Mouse (Mus musculus) forebrain, embryonic 10.5 days (tissue): Measurements from ENCODE around the gene Hspbp1. TPM values are rescaled to one million over a fixed set of nuclear protein-coding genes. Genes with fewer than 3 reads are reported as not detected.

Experiments used
- DNase-seq: peaks from one replicate; pipeline ENCODE4 v3.0.0-alpha.2; 2017; ENCODE audit warnings: low spot score; ENCODE audit errors: extremely low spot score
- H3K27ac ChIP-seq: fragments of 300-500 bp; sonication (generic); 2 replicates; pipeline ENCODE4 v1.5.1; 2016; ENCODE audit warnings: mild to moderate bottlenecking
- H3K27me3 ChIP-seq: fragments of 300-500 bp; sonication (generic); 2 replicates; pipeline ENCODE4 v1.6.1; 2016; ENCODE audit warnings: mild to moderate bottlenecking; ENCODE audit not compliant: poor library complexity, severe bottlenecking
- H3K36me3 ChIP-seq: fragments of 300-500 bp; sonication (generic); replicated peaks from 2 replicates; pipeline ENCODE4 v1.6.1; 2016; ENCODE audit warnings: mild to moderate bottlenecking, moderate library complexity
- H3K4me1 ChIP-seq: fragments of 300-500 bp; sonication (generic); 2 replicates; pipeline ENCODE4 v1.6.1; 2016
- H3K4me3 ChIP-seq: fragments of 300-500 bp; sonication (generic); 2 replicates; pipeline ENCODE4 v1.5.1; 2016; ENCODE audit warnings: mild to moderate bottlenecking, moderate library complexity
- H3K9me3 ChIP-seq: fragments of 300-500 bp; sonication (generic); 2 replicates; pipeline ENCODE4 v1.6.1; 2016; ENCODE audit warnings: mild to moderate bottlenecking, moderate library complexity
- WGBS: fragments of 180-500 bp; shearing (Covaris S2); methylation state at CpG from one replicate; pipeline ENCODE4 v1.1.7; 2016; 5-methylcytosine and 5-hydroxymethylcytosine counted together
- polyA plus RNA-seq: library from polyadenylated mRNA; unstranded; fragments of >200 nt; fragmentation: Nextera tagmentation; extraction: Ambion mirVana; gene quantifications from 2 replicates; pipeline ENCODE4 v1.2.1, GENCODE M21; 2016

Gene Hspbp1
- polyA plus RNA-seq, 1 experiment from 2014 or later = 137 TPM

GRCm38 (mm10) chr7:4690951-4691653, 6.2 kb upstream of the Hspbp1 start:
- 5% methylated on average over 31 of the region's 35 CpGs for WGBS

GRCm38 (mm10) chr7:4690387-4690786, 5.5 kb upstream of the Hspbp1 start, which contains the start of gene Brsk1:
Gene Brsk1 (plus strand): TSS chr7:4690604.
- no peaks in the 10 kb centered on the region for H3K9me3 ChIP-seq
- no peaks in the 10 kb centered on the region for H3K27me3 ChIP-seq
- peak; percentile 94 for DNase-seq
- WGBS = 0% methylated on average over 10 of the region's 18 CpGs
- H3K36me3 ChIP-seq = peaks cover 31% of the 10 kb centered on the region
- peak within 1 kb of the TSS; percentile 100 for H3K27ac ChIP-seq
- peaks cover 30% of the 10 kb centered on the region for H3K4me1 ChIP-seq
- peak within 1 kb of the TSS; percentile 99 for H3K4me3 ChIP-seq

More at GRCm38 (mm10) chr7:4690951-4691653, 6.2 kb upstream of the Hspbp1 start:
- H3K4me3 ChIP-seq = peak overlapping the region; percentile 99
- no peaks in the 10 kb centered on the region for H3K9me3 ChIP-seq
- peak; percentile 34 for DNase-seq
- no peaks in the 10 kb centered on the region for H3K27me3 ChIP-seq
- peak overlapping the region; percentile 100 for H3K27ac ChIP-seq
- peaks cover 30% of the 10 kb centered on the region for H3K4me1 ChIP-seq
- H3K36me3 ChIP-seq = peaks cover 38% of the 10 kb centered on the region

- Histone ChIP-seq H3K4me3 (peak overlapping the region; percentile 90), H3K36me3 (peaks cover 32% of the 10 kb centered on the region), H3K27me3 (no peaks in the 10 kb centered on the region), H3K9me3 (no peaks in the 10 kb centered on the region), H3K27ac (peak overlapping the region; percentile 86), H3K4me1 (peaks cover 13% of the 10 kb centered on the region)
- DNase-seq = no peak
- WGBS = under 1% methylated on average over 13 of the region's 13 CpGs
These were observed 665 bp downstream of the Hspbp1 start for GRCm38 (mm10) chr7:4684203-4684602.

- Histone ChIP-seq H3K4me1 (peaks cover 13% of the 10 kb centered on the region), H3K27ac (no peak overlapping the region), H3K36me3 (peaks cover 35% of the 10 kb centered on the region), H3K27me3 (no peaks in the 10 kb centered on the region), H3K4me3 (no peak overlapping the region), H3K9me3 (no peaks in the 10 kb centered on the region)
- no peak for DNase-seq
- 87% methylated on average over 5 of the region's 5 CpGs for WGBS
These were observed 1.6 kb downstream of the Hspbp1 start for GRCm38 (mm10) chr7:4683307-4683706.

- H3K4me1 ChIP-seq = no peaks in the 10 kb centered on the region
- no peak for DNase-seq
- no peaks in the 10 kb centered on the region for H3K9me3 ChIP-seq
- H3K27me3 ChIP-seq = no peaks in the 10 kb centered on the region
- no peak overlapping the region for H3K4me3 ChIP-seq
- H3K27ac ChIP-seq = no peak overlapping the region
- 95% methylated on average over 7 of the region's 7 CpGs for WGBS
- peaks cover 85% of the 10 kb centered on the region for H3K36me3 ChIP-seq
These were observed 9.7 kb downstream of the Hspbp1 start for GRCm38 (mm10) chr7:4675200-4675599.

GRCm38 (mm10) chr7:4674114-4674731, 10.6 kb downstream of the Hspbp1 start:
- DNase-seq = no peak
- Histone ChIP-seq H3K27ac (no peak overlapping the region), H3K9me3 (no peaks in the 10 kb centered on the region), H3K36me3 (peaks cover 87% of the 10 kb centered on the region), H3K4me3 (no peak overlapping the region), H3K4me1 (no peaks in the 10 kb centered on the region), H3K27me3 (no peaks in the 10 kb centered on the region)
- 92% methylated on average over 12 of the region's 12 CpGs for WGBS

- Histone ChIP-seq H3K27me3 (no peaks in the 10 kb centered on the region), H3K36me3 (peaks cover 94% of the 10 kb centered on the region), H3K4me3 (no peak overlapping the region; the same call in 1 of the 2 replicates), H3K4me1 (no peaks in the 10 kb centered on the region), H3K9me3 (no peaks in the 10 kb centered on the region), H3K27ac (no peak overlapping the region)
- 71% methylated on average over 4 of the region's 4 CpGs for WGBS
- DNase-seq = no peak
These were observed 12.9 kb downstream of the Hspbp1 start for GRCm38 (mm10) chr7:4671956-4672355.

- Histone ChIP-seq H3K36me3 (peaks cover 94% of the 10 kb centered on the region), H3K4me3 (no peak overlapping the region), H3K27me3 (no peaks in the 10 kb centered on the region), H3K4me1 (no peaks in the 10 kb centered on the region), H3K9me3 (no peaks in the 10 kb centered on the region), H3K27ac (no peak overlapping the region)
- 91% methylated on average over 8 of the region's 8 CpGs for WGBS
- DNase-seq = no peak
These were observed 14.1 kb downstream of the Hspbp1 start for GRCm38 (mm10) chr7:4670655-4671255.

GRCm38 (mm10) chr7:4669156-4669555, 15.7 kb downstream of the Hspbp1 start:
- Histone ChIP-seq H3K4me3 (no peak overlapping the region), H3K4me1 (no peaks in the 10 kb centered on the region), H3K9me3 (no peaks in the 10 kb centered on the region), H3K27me3 (no peaks in the 10 kb centered on the region), H3K27ac (no peak overlapping the region), H3K36me3 (peaks cover 93% of the 10 kb centered on the region)
- 95% methylated on average over 9 of the region's 9 CpGs for WGBS
- DNase-seq = no peak

- no peaks in the 10 kb centered on the region for H3K9me3 ChIP-seq
- H3K36me3 ChIP-seq = peaks cover 90% of the 10 kb centered on the region
- no peak overlapping the region for H3K27ac ChIP-seq
- no peak overlapping the region for H3K4me3 ChIP-seq
- WGBS = 94% methylated on average over 8 of the region's 8 CpGs
- H3K4me1 ChIP-seq = no peaks in the 10 kb centered on the region
- DNase-seq = no peak
- H3K27me3 ChIP-seq = no peaks in the 10 kb centered on the region
These were observed 16.4 kb downstream of the Hspbp1 start for GRCm38 (mm10) chr7:4668506-4668905.

- Histone ChIP-seq H3K27me3 (no peaks in the 10 kb centered on the region), H3K4me3 (no peak overlapping the region), H3K9me3 (no peaks in the 10 kb centered on the region), H3K4me1 (no peaks in the 10 kb centered on the region), H3K36me3 (peaks cover 89% of the 10 kb centered on the region), H3K27ac (no peak overlapping the region)
- 95% methylated on average over 5 of the region's 5 CpGs for WGBS
- no peak for DNase-seq
These were observed 18.0 kb downstream of the Hspbp1 start for GRCm38 (mm10) chr7:4666871-4667270.

- H3K4me1 ChIP-seq = peaks cover 15% of the 10 kb centered on the region
- no peaks in the 10 kb centered on the region for H3K27me3 ChIP-seq
- no peaks in the 10 kb centered on the region for H3K9me3 ChIP-seq
- H3K36me3 ChIP-seq = peaks cover 65% of the 10 kb centered on the region
- 86% methylated on average over 2 of the region's 2 CpGs for WGBS
- H3K4me3 ChIP-seq = no peak overlapping the region
- no peak for DNase-seq
- no peak overlapping the region for H3K27ac ChIP-seq
These were observed 21.1 kb downstream of the Hspbp1 start for GRCm38 (mm10) chr7:4663742-4664141.

GRCm38 (mm10) chr7:4663179-4663578, 21.7 kb downstream of the Hspbp1 start:
- DNase-seq = no peak
- Histone ChIP-seq H3K36me3 (peaks cover 60% of the 10 kb centered on the region), H3K9me3 (no peaks in the 10 kb centered on the region), H3K27ac (no peak overlapping the region), H3K4me3 (no peak overlapping the region), H3K4me1 (peaks cover 15% of the 10 kb centered on the region), H3K27me3 (no peaks in the 10 kb centered on the region)
- WGBS = 68% methylated on average over 8 of the region's 8 CpGs
